Mouse (Mus musculus) layer of hippocampus, adult 9-10 months (tissue): ENCODE measurements around the gene Rlim.

Experiments
- DNase-seq: peaks from one replicate; pipeline ENCODE4 v3.0.0; 2022; ENCODE audit warnings: low spot score

Gene Rlim

GRCm38 (mm10) chrX:103981169-103981689 lies at the start of gene Rlim:
Gene Rlim (minus strand): TSS chrX:103981284.
- DNase-seq = peak; percentile 71

- no peak for DNase-seq
These were observed 36.1 kb upstream of the Rlim start for GRCm38 (mm10) chrX:104017196-104017595.

- no peak for DNase-seq
These were observed 34.0 kb upstream of the Rlim start for GRCm38 (mm10) chrX:104015048-104015447.

GRCm38 (mm10) chrX:104013318-104013811 lies 32.3 kb upstream of the Rlim start:
- no peak for DNase-seq

- no peak for DNase-seq
These were observed 13.7 kb upstream of the Rlim start for GRCm38 (mm10) chrX:103994741-103995140.

GRCm38 (mm10) chrX:103993864-103994263 lies 12.8 kb upstream of the Rlim start:
- DNase-seq = no peak

- DNase-seq = no peak
These were observed 10.6 kb upstream of the Rlim start for GRCm38 (mm10) chrX:103991702-103992101.

GRCm38 (mm10) chrX:103990392-103990791 lies 9.3 kb upstream of the Rlim start:
- no peak for DNase-seq

GRCm38 (mm10) chrX:103987215-103987964 lies 6.3 kb upstream of the Rlim start:
- no peak for DNase-seq

- DNase-seq = no peak
These were observed 5.1 kb upstream of the Rlim start for GRCm38 (mm10) chrX:103986159-103986558.

- no peak for DNase-seq
These were observed 3.9 kb upstream of the Rlim start for GRCm38 (mm10) chrX:103984992-103985391.

GRCm38 (mm10) chrX:103981806-103982205 lies 722 bp upstream of the Rlim start:
- no peak for DNase-seq

- DNase-seq = no peak
These were observed 405 bp downstream of the Rlim start for GRCm38 (mm10) chrX:103980590-103981168.

GRCm38 (mm10) chrX:103980036-103980435 lies 1.0 kb downstream of the Rlim start:
- no peak for DNase-seq

- no peak for DNase-seq
These were observed 41.4 kb downstream of the Rlim start for GRCm38 (mm10) chrX:103939701-103940100.

GRCm38 (mm10) chrX:103937333-103937732 lies 43.8 kb downstream of the Rlim start:
- peak; percentile 10 for DNase-seq

GRCm38 (mm10) chrX:103922436-103922835 lies 58.6 kb downstream of the Rlim start:
- DNase-seq = no peak

GRCm38 (mm10) chrX:103918954-103919353 lies 62.1 kb downstream of the Rlim start:
- DNase-seq = no peak

- DNase-seq = peak; percentile 35
These were observed 66.3 kb downstream of the Rlim start for GRCm38 (mm10) chrX:103914790-103915189.
